Comparison of ENCODE assay signal across 11 mouse cellular contexts in the genomic region with DNA sequence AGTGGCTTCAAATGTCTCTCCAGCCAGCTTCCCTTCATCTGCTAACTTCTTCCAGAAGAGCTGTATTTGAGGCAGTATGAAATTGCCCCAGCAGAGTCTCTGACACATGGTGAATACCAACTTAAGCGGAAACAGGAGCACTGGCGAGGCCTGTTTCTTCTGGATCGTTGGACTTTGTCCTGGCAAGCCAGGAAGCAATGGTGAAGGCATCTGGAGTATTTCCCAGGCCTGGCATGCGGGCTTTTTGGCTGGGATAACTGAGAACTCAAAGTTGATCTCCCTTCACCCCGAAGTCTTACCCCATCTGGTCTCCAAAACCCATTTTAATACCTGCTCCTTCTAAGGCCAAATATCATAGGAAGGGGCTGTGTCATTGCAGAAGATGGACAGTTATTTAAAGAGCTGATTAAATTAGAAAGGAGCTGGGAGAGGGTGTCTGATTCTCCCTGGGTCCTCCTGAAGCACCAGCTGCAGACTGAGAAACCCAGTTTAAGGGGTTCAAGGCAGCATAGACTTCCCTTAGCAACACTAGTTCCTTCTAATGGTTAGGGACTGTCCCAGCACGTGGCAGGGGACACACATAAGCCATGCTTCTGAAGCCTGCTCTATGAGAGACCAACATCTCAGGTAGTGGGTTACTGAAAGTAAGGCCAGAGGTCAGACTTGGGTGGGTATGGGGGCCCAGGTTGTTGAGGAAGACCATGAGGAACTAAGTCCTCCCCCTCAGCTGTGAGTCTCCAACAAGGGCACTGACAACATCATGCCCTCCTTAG.
DNase-seq lines count a peak whose midpoint lies in the region; ATAC-seq lines count a peak whose summit lies in the region.
"Had no signal": no experiment of that assay in that cellular context is flagged by ENCODE, and none has a peak within 500 bp of the region (broad histone marks: within the 10 kb centered on the region; RNA-seq: fewer than 3 reads in every experiment).

No protein-coding gene starts in this region.

- no peak overlapping the region for H3K9ac ChIP-seq in limb, embryonic 15.5 days
- H3K9ac ChIP-seq: embryonic facial prominence, embryonic 12.5 days; heart, embryonic 15.5 days had no signal

- no peaks in the 10 kb centered on the region; the same call in 1 of the 2 replicates for H3K36me3 ChIP-seq in limb, embryonic 15.5 days
- peaks cover 4% of the 10 kb centered on the region; the same call in 1 of the 2 replicates for H3K36me3 ChIP-seq in limb, embryonic 10.5 days
- H3K36me3 ChIP-seq: embryonic facial prominence, embryonic 12.5 days had no signal

- ATAC-seq in limb, embryonic 15.5 days (ENCODE audit: insufficient number of reproducible peaks, low FRiP score, low TSS enrichment, low read depth), result no peak
- no peak for ATAC-seq in megakaryocyte progenitor cell, adult 5-6 weeks (replicated peaks; ENCODE audit: poor library complexity)

- peaks cover 23% of the 10 kb centered on the region for H3K4me1 ChIP-seq in limb, embryonic 15.5 days
- peaks cover 13% of the 10 kb centered on the region for H3K4me1 ChIP-seq in limb, embryonic 10.5 days

- H3K27me3 ChIP-seq in limb, embryonic 15.5 days, result no peaks in the 10 kb centered on the region
- H3K27me3 ChIP-seq in limb, embryonic 10.5 days (ENCODE audit: low read depth, poor library complexity, severe bottlenecking), result no peaks in the 10 kb centered on the region
- H3K27me3 ChIP-seq: embryonic facial prominence, embryonic 12.5 days; heart, embryonic 15.5 days had no signal

- no peak overlapping the region for H3K4me3 ChIP-seq in limb, embryonic 15.5 days
- H3K4me3 ChIP-seq in limb, embryonic 10.5 days, result no peak overlapping the region
- H3K4me3 ChIP-seq: embryonic facial prominence, embryonic 12.5 days; heart, embryonic 15.5 days had no signal

- WGBS in limb, embryonic 15.5 days, result 46% methylated on average over 6 of the region's 6 CpGs
- 90% methylated on average over 6 of the region's 6 CpGs for WGBS in limb, embryonic 10.5 days

- H3K27ac ChIP-seq in limb, embryonic 15.5 days, result peak overlapping the region; percentile 29; the same call in 1 of the 2 replicates
- H3K27ac ChIP-seq in limb, embryonic 10.5 days, result no peak overlapping the region
- H3K27ac ChIP-seq: embryonic facial prominence, embryonic 12.5 days; heart, embryonic 15.5 days had no signal

- peak; percentile 63 for DNase-seq in adrenal gland, postnatal 10 days
- no peak for DNase-seq in adrenal gland, postnatal 4 days (ENCODE audit: low spot score in 2 of 2)
- no peak for DNase-seq in limb, embryonic 10.5 days (ENCODE audit: low spot score)
- DNase-seq in cerebellum, postnatal 14 days, result peak; percentile 87 to 89
- peak; percentile 34 to 40 for DNase-seq in layer of hippocampus, postnatal 36 days
- DNase-seq in ovary, postnatal 10 days (ENCODE audit: low spot score), result no peak
- DNase-seq: retina, postnatal 1 day had no signal

- no peaks in the 10 kb centered on the region for H3K9me3 ChIP-seq in limb, embryonic 15.5 days
- no peaks in the 10 kb centered on the region for H3K9me3 ChIP-seq in limb, embryonic 10.5 days (replicated peaks)
- H3K9me3 ChIP-seq: embryonic facial prominence, embryonic 12.5 days; heart, embryonic 15.5 days had no signal

- no peak overlapping the region for H3K4me2 ChIP-seq in limb, embryonic 15.5 days
- H3K4me2 ChIP-seq: embryonic facial prominence, embryonic 12.5 days; heart, embryonic 15.5 days had no signal

Comparison
In these comparisons a context has a peak if more than half of its experiments do, and no peak if none do; other contexts are left out.
1. DNase-seq: peak in adrenal gland, postnatal 10 days (single experiment), cerebellum, postnatal 14 days (2 of 2) and layer of hippocampus, postnatal 36 days (2 of 2); none in adrenal gland, postnatal 4 days (0 of 2), limb, embryonic 10.5 days (single experiment) and ovary, postnatal 10 days (single experiment).